Mouse (Mus musculus): ENCODE measurements at regions not wholly inside any gene's neighbourhood (a gene's known extent, or its start where the extent isn't known, plus 50 kb on each side); places are given as distances from the start of the nearest gene placed in this dataset. TPM values are rescaled to one million over a fixed set of nuclear protein-coding genes. Genes with fewer than 3 reads are reported as not detected.

GRCm38 (mm10) chr11:21041201-21041600 is 49.9 kb upstream of the Peli1 start:
- 71% methylated on average over 5 of the region's 5 CpGs for WGBS (ENCODE audit: insufficient replicate concordance)
- Histone ChIP-seq H3K4me2 (no peak overlapping the region), H3K9me3 (replicated peaks; ENCODE audit: control insufficient read depth, low read length) (no peaks in the 10 kb centered on the region), H3K9ac (ENCODE audit: low read depth, low read length) (no peak overlapping the region), H3K4me1 (ENCODE audit: control insufficient read depth, insufficient read depth, low read length) (0 out of 2 replicates have a peak, but pooled peaks cover 6% of the 10 kb centered on the region), H3K4me3 (ENCODE audit: low read depth, low read length) (no peak overlapping the region), H3K36me3 (ENCODE audit: control insufficient read depth, insufficient read depth, low read length) (no peaks in the 10 kb centered on the region), H3K27ac (ENCODE audit: low read depth, low read length) (no peak overlapping the region), H3K27me3 (ENCODE audit: control insufficient read depth, insufficient read depth, low read length) (no peaks in the 10 kb centered on the region; the same call in 1 of the 2 replicates)
- ATAC-seq (replicated peaks; ENCODE audit: insufficient number of reproducible peaks, low FRiP score, low TSS enrichment): no peak

Small RNAs in the stretch of these regions (microRNA-seq; reads per million reads assigned to microRNA genes)
- gene Gm23681 (ENCODE audit: borderline number of aligned reads): not detected

Data from heart, embryonic 11.5 days (tissue).